In genomic region chr14:74948014-74948396, GRCm38 (mm10) we compare ENCODE assay signal across 8 mouse cellular contexts. TPM values are rescaled to one million over a fixed set of nuclear protein-coding genes. Genes with fewer than 3 reads are reported as not detected.
DNase-seq lines count a peak whose midpoint lies in the region; ATAC-seq and TF ChIP-seq lines count a peak whose summit lies in the region.

No protein-coding gene starts in this region.

- H3K4me3 ChIP-seq in heart, postnatal 0 days (ENCODE audit: low read depth, low read length): peak overlapping the region; percentile 97
- H3K4me3 ChIP-seq in MEL (ENCODE audit: control insufficient read depth in 1 of 2, insufficient read depth in 1 of 2, low read depth in 2 of 2, low read length in 2 of 2): peak overlapping the region; percentile 90 to 98
- peak overlapping the region; percentile 89 for H3K4me3 ChIP-seq in hindbrain, embryonic 10.5 days
- peak overlapping the region; percentile 85 for H3K4me3 ChIP-seq in midbrain, embryonic 10.5 days

- peaks cover 31% of the 10 kb centered on the region for H3K4me1 ChIP-seq in heart, postnatal 0 days (ENCODE audit: control insufficient read depth, insufficient read depth)
- H3K4me1 ChIP-seq in MEL (ENCODE audit: control insufficient read depth in 1 of 2, insufficient read depth in 2 of 2, low read length in 2 of 2): peaks cover 5 to 12% of the 10 kb centered on the region in 2 experiments; a peak in 2 of 4 replicates
- H3K4me1 ChIP-seq in hindbrain, embryonic 10.5 days (replicated peaks): peaks cover 25% of the 10 kb centered on the region
- H3K4me1 ChIP-seq in midbrain, embryonic 10.5 days: peaks cover 20% of the 10 kb centered on the region

- no peak for TF ChIP-seq RAD21 in MEL (IDR thresholded peaks at IDR 0.05; ENCODE audit: low read depth, low read length)

- DNase-seq in heart, postnatal 0 days (ENCODE audit: low spot score): no peak
- DNase-seq in heart, postnatal 25 days (ENCODE audit: low spot score): no peak
- no peak for DNase-seq in MEL (ENCODE audit: low read depth, low spot score)
- no peak for DNase-seq in hindbrain, embryonic 10.5 days (ENCODE audit: low spot score)
- DNase-seq in midbrain, embryonic 10.5 days (ENCODE audit: low spot score): no peak
- no peak for DNase-seq in urinary bladder, postnatal 14 days (ENCODE audit: low spot score)
- DNase-seq in frontal cortex, postnatal 14 days (ENCODE audit: low spot score in 2 of 2): no peak
- DNase-seq in urinary bladder, postnatal 10 days (ENCODE audit: low spot score): no peak

- peak overlapping the region; percentile 92 for H3K9ac ChIP-seq in heart, postnatal 0 days (replicated peaks; ENCODE audit: low read depth, low read length)
- peak overlapping the region; percentile 95 for H3K9ac ChIP-seq in MEL (ENCODE audit: control insufficient read depth, low read depth, low read length, poor library complexity, severe bottlenecking)

- no peaks in the 10 kb centered on the region for H3K27me3 ChIP-seq in heart, postnatal 0 days (ENCODE audit: control insufficient read depth, insufficient read depth, low read length)
- no peaks in the 10 kb centered on the region; a peak in 1 of 4 replicates for H3K27me3 ChIP-seq in MEL (ENCODE audit: control insufficient read depth in 1 of 2, insufficient read depth in 2 of 2, low read length in 2 of 2)
- H3K27me3 ChIP-seq in hindbrain, embryonic 10.5 days (ENCODE audit: insufficient read depth, poor library complexity, severe bottlenecking): no peaks in the 10 kb centered on the region
- H3K27me3 ChIP-seq in midbrain, embryonic 10.5 days (ENCODE audit: low read depth, poor library complexity, severe bottlenecking): no peaks in the 10 kb centered on the region

- TF ChIP-seq POLR2A in MEL (IDR thresholded peaks at IDR 0.05; ENCODE audit: control insufficient read depth in 1 of 2, insufficient read depth in 1 of 2, low read depth in 1 of 2, low read length in 2 of 2, poor library complexity in 1 of 2): no peak

- peak overlapping the region; percentile 74 for H3K4me2 ChIP-seq in heart, postnatal 0 days (ENCODE audit: low read depth, low read length)

- peaks cover 21% of the 10 kb centered on the region for H3K79me2 ChIP-seq in MEL (ENCODE audit: control insufficient read depth, insufficient read depth, low read length, poor library complexity)

- ATAC-seq in heart, postnatal 0 days (ENCODE audit: insufficient read depth, low read depth): no peak

- H3K36me3 ChIP-seq in heart, postnatal 0 days (replicated peaks; ENCODE audit: control insufficient read depth, insufficient read depth, low read length): no peaks in the 10 kb centered on the region
- peaks cover 0 to 4% of the 10 kb centered on the region in 2 experiments; a peak in 1 of 4 replicates for H3K36me3 ChIP-seq in MEL (ENCODE audit: control insufficient read depth in 1 of 2, insufficient read depth in 2 of 2, low read length in 2 of 2)
- H3K36me3 ChIP-seq in hindbrain, embryonic 10.5 days: peaks cover 3% of the 10 kb centered on the region; the same call in 1 of the 2 replicates
- no peaks in the 10 kb centered on the region for H3K36me3 ChIP-seq in midbrain, embryonic 10.5 days

- no peaks in the 10 kb centered on the region for H3K9me3 ChIP-seq in heart, postnatal 0 days (replicated peaks; ENCODE audit: control insufficient read depth, low read length)
- H3K9me3 ChIP-seq in MEL (replicated peaks; ENCODE audit: insufficient read depth, low read length): no peaks in the 10 kb centered on the region
- no peaks in the 10 kb centered on the region for H3K9me3 ChIP-seq in hindbrain, embryonic 10.5 days
- H3K9me3 ChIP-seq in midbrain, embryonic 10.5 days (replicated peaks): no peaks in the 10 kb centered on the region

- 0 out of 2 replicates have a peak, but pooled peaks have one; percentile 1 for TF ChIP-seq CTCF in heart, postnatal 0 days (IDR thresholded peaks at IDR 0.05; ENCODE audit: low read depth)
- no peak for TF ChIP-seq CTCF in MEL (IDR thresholded peaks at IDR 0.05 in 2 of 3, conservative IDR thresholded peaks at IDR 0.05 in 1 of 3; ENCODE audit: control insufficient read depth in 1 of 3, insufficient read depth in 1 of 3, low read depth in 2 of 3, low read length in 3 of 3, poor library complexity in 1 of 3, severe bottlenecking in 1 of 3)

- H3K27ac ChIP-seq in heart, postnatal 0 days (ENCODE audit: low read depth): peak overlapping the region; percentile 96
- 0 out of 2 replicates have a peak overlapping the region, but pooled peaks have one; percentile 27 for H3K27ac ChIP-seq in MEL (ENCODE audit: control insufficient read depth, low read depth, low read length)
- H3K27ac ChIP-seq in hindbrain, embryonic 10.5 days: peak overlapping the region; percentile 95
- H3K27ac ChIP-seq in midbrain, embryonic 10.5 days (replicated peaks): peak overlapping the region; percentile 90

- WGBS in heart, postnatal 0 days: 22% methylated on average over 13 of the region's 13 CpGs
- 31% methylated on average over 13 of the region's 13 CpGs for WGBS in hindbrain, embryonic 10.5 days
- WGBS in midbrain, embryonic 10.5 days: 33% methylated on average over 13 of the region's 13 CpGs

- intact Hi-C loops in heart, postnatal 25 days (cut with DNase I): loop anchor here (5.0 kb wide), 3 partner anchors 39 to 96 kb away; no protein-coding TSS in a partner anchor

- TF ChIP-seq EP300 in heart, postnatal 0 days (IDR thresholded peaks at IDR 0.05; ENCODE audit: low read depth): no peak
- no peak for TF ChIP-seq EP300 in MEL (IDR thresholded peaks at IDR 0.05; ENCODE audit: low read depth in 1 of 2, low read length in 2 of 2)

TF ChIP-seq in MEL, 35 proteins besides CTCF, POLR2A, EP300 and RAD21:
- no peak for TF ChIP-seq BHLHE40 (IDR thresholded peaks at IDR 0.05; ENCODE audit: borderline replicate concordance, low read depth, low read length)
- no peak for TF ChIP-seq TCF12 (IDR thresholded peaks at IDR 0.05; ENCODE audit: low read depth, low read length)
- peak; percentile 22 for TF ChIP-seq SIN3A (IDR thresholded peaks at IDR 0.05; ENCODE audit: low read length)
- no peak for TF ChIP-seq SMC3 (IDR thresholded peaks at IDR 0.05; ENCODE audit: low read depth, low read length)

RNA-seq across cellular contexts. Expression of gene Lrch1, which starts 0.3 kb away (rescaled TPM):
- total RNA-seq in heart, postnatal 0 days (2014; rRNA removed; ENCODE audit: low replicate concordance): 13.7 and 14.2 TPM in 2 replicates
- polyA plus RNA-seq in heart, postnatal 0 days (2015; fragmentation: Nextera tagmentation; extraction: Ambion mirVana): 7.7 and 8.4 TPM in 2 replicates
- total RNA-seq in heart, postnatal 25 days (2021): 10 to 100 TPM; 16.8 to 17.9 TPM
- total RNA-seq in MEL (2012; rRNA removed): 2.8 and 3.3 TPM in 2 replicates
- 1 to 10 TPM in 1 of 2 experiments, not detected in 1; 6.1 TPM for polyA plus RNA-seq in MEL (2012; ENCODE audit: insufficient read depth in 1 of 2, insufficient read length in 2 of 2, low read depth in 1 of 2, low replicate concordance in 2 of 2, missing spikeins in 1 of 2)
- 6.8 and 8.2 TPM in 2 replicates for polyA plus RNA-seq in hindbrain, embryonic 10.5 days (2016; fragmentation: Nextera tagmentation; extraction: Ambion mirVana)
- 6.2 and 6.4 TPM in 2 replicates for polyA plus RNA-seq in midbrain, embryonic 10.5 days (2016; fragmentation: Nextera tagmentation; extraction: Ambion mirVana)

Comparison
In these comparisons a context has a peak if more than half of its experiments do, and no peak if none do; other contexts are left out.
1. H3K27ac ChIP-seq: peak in every context shown above with its lines; median percentile 96 in heart, postnatal 0 days; 95 in hindbrain, embryonic 10.5 days; 90 in midbrain, embryonic 10.5 days; 27 in MEL.